Mouse (Mus musculus) NIH3T3 (cell line): ENCODE measurements around the gene Otub1.

Experiments
- DNase-seq: peaks from one replicate; pipeline ENCODE4 v3.0.0-alpha.2; 2012; ENCODE audit warnings: low read depth

Otub1 gene

GRCm38 (mm10) chr19:7177804-7178511, 28.2 kb downstream of the Otub1 start:
- DNase-seq: peak; percentile 62

- no peak for DNase-seq
Measured at GRCm38 (mm10) chr19:7176041-7176696, 29.9 kb downstream of the Otub1 start.

DNA sequence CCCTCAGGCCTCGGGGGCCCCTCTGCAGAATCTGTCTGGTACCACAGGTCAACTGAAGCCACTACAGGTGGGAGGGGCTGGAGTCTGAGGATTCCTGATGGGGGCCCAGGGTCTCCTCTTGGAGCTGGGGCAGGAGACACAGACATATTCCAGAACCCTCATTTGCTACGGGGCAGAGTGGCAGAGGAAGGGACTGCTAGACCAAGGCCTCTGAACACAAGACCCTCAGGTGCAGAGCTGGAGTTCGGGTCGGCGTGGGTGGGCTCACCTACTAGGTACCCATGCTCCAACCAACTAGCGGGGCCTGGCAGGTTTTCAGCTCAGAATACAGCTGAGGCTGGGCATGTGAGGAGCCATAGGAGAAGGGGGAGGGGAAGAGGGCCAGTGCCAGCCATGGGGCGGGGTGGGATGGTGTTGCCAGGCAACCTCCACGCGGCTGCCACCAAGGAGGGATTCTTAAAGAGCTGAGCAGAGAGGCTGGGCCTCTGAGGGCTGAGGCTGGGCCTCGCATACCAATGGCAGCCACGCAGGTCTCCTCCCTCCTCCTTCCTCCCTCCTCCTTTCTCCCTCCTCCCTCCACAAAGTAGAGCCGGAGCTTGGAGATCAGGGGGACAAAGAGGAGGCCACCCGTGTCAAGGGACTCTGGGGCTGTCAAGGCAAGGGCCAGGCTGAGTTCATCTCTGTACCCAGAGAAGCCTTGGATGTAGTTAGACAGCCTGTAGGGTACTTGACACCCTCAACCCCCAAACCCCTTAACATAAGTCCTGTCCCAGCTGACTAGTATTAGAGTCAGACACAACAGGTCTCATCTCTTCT, 33.9 kb downstream of the Otub1 start:
- peak; percentile 52 for DNase-seq

GRCm38 (mm10) chr19:7171447-7171846, 34.7 kb downstream of the Otub1 start:
- DNase-seq: no peak

DNA sequence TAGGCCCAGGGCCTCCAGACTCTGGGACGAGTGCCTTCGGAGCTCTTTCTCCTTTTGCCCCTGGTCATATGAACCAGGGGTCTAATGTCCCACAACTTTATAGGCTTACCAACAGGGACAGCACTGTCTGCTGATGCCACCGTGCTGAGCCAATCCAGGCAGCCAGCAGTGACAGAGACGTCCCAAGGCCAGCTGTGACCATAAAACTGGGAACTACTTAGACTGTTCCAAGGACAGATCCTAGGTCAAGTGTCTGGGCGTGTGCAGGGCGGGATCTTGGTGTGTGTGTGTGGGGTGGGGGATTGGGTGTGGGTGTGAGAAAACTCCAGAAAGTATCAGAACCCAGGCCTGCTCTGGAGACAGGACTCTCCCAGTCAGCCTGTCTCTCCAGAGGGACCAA, 35.2 kb downstream of the Otub1 start:
- DNase-seq: no peak

DNA sequence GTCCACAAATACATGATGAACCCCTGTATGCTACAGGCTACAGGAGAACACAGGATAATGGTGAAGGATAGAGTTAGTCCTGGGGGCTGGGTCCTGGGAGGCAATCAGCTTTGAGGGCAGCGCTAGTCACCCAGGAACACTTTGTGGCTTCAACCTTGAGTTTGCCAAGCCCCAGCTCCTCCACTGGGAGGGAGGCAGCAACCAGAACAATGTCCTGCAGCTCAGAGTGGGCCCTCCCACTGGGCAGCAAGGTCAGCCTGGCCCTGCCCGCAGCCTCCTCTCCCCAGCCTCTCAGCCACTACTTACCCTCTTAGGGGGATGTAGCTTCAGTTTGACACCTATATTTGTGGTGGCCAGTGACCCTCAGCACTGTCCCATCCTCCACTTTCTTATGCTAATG, 37.7 kb downstream of the Otub1 start:
- no peak for DNase-seq

DNA sequence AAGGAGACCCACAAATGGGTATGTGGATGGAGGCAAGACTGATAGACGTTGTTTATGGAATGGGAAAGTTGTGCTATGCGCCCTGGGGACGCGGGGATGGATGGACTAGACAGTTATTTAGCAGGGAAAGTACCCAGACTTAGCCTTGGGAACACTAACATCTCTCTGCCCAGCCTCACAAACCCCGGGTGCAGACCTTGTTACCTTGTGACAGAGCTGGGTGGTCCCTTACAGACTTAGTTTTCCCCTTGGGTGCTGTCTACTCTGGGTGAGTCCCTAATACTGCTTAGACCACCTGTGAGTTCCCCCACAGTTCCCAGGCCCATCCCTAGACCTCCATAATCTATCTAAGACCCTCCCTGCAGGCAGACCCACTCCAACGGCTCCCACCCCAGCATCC, 39.3 kb downstream of the Otub1 start:
- no peak for DNase-seq

GRCm38 (mm10) chr19:7166200-7166711, 39.9 kb downstream of the Otub1 start:
- DNase-seq: no peak

GRCm38 (mm10) chr19:7165509-7166199, 40.5 kb downstream of the Otub1 start:
- DNase-seq: peak; percentile 21

- peak; percentile 43 for DNase-seq
Measured at GRCm38 (mm10) chr19:7164820-7165323, 41.2 kb downstream of the Otub1 start.

DNA sequence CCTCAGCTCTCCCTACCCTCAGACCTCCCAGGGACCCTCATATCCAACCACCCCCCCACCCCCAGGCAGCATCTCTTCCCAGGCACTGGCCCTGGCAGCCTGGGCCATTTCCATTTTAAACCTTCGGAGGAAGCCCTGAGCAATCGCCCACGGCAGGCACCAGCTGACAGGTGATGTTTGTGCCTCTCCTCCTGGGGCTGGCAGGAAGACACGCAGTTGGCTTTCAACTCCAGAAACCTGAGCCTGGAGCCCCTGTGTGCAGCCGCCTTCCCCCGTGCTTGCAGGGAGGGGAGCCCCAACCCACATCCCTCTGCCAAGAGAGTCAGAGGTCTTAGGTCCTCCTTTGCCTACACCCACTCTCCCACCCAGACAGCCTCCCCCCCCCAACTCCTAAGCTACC, 41.9 kb downstream of the Otub1 start:
- DNase-seq: no peak

DNA sequence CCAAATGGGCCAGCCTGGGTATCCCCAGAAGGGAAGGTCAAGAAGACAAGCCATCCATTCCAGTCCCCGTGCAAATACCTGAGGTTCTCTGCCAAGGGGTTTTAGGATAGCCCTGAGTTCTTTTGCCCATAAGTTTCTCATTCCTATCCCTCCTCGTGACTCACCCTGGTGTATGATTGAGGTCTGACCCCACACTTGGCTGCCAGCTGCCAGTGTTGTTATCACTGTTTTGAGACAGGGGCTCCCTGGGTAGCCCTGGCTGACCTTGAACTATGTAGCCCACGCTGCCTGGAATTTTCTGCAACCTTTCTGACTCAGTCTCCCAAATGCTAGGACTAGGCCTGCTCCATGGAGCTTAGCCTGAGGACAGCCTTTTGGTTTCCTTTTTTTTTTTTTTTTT, 45.1 kb downstream of the Otub1 start:
- DNase-seq: peak; percentile 66

DNA sequence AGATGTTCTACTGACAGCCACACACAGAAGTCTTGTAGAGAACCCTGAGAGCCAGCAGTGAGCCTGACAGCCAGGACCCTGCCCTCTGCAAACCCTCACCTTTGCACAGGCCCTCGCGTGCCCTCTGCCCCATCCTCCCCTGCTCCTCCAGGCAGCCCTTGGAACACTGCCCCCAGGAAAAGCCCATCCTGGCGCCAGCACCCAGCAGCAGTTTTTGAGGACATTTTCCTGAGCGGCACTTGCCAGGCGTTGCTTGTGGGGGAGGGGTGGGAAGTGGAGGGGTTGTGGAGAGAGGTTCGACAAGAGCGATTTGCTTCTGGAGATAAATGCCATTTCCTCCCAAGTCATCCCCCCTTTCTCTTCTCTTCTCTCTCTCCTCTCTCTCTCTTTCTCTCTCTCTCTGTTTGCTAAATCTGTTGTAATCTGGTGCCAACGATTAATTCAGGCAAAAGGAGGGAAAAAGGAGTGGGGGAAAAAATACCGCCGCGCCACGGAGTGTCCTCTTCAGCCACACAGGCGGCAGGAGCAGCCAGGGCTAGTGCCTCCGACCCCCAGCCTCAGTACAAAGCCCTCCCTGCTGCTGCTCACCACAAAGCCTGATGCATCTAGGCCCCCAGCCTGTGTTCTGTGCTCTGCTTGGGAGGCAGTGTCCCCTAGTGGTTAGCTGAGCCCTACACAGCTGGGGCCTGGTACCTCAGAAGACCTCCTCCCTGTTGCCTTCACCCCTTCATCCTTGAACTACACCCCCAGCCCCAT, 45.8 kb downstream of the Otub1 start:
- DNase-seq: peak; percentile 68

- DNase-seq: no peak
Measured at GRCm38 (mm10) chr19:7157734-7158133, 48.4 kb downstream of the Otub1 start.

GRCm38 (mm10) chr19:7155196-7155595, 50.9 kb downstream of the Otub1 start:
- DNase-seq: no peak

- DNase-seq: peak; percentile 46
Measured at GRCm38 (mm10) chr19:7153232-7153631, 52.9 kb downstream of the Otub1 start.

DNA sequence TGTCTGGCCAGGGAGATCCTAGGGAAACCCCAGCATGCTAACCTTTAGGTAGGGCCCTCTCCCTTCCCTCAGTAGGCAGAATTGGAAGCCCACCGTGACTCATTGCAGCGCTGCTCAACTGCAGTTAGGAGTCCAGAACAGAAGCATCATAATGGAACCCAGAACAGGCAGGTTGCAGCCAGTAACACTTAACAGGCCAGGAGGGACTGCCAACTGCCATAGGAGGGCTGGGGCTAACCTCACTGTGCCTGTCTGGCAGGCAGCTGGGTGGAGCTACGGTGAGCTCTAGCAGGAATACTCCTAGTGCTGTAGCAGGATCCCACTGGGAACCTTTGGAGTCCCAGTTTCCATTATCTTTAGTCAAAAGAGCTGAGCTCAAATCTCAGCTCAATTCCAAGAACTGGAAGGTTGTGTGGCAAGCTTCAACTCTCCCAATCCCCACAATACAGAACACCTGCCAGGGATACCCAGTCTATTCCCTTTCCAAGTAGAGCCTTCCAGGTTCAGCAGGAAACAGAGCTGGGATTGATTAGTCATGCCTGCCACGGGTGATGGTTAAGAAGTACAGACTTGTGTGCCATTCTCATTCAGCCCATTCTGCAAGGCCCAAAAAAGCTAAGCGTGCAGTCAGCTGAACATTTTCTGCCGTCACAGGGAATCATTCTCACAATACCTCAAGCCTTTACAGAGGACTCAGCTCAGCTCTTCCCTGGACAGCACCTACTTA, 54.0 kb downstream of the Otub1 start:
- peak; percentile 54 for DNase-seq

GRCm38 (mm10) chr19:7151300-7151926, 54.7 kb downstream of the Otub1 start:
- no peak for DNase-seq

- no peak for DNase-seq
Measured at GRCm38 (mm10) chr19:7149158-7149685, 56.9 kb downstream of the Otub1 start.
